Mouse (Mus musculus): ENCODE data around the gene Baz2b. TPM values are rescaled to one million over a fixed set of nuclear protein-coding genes. Genes with fewer than 3 reads are reported as not detected.

The Baz2b gene
- polyA plus RNA-seq, 1 experiment from 2014 or later: 33.8 TPM

GRCm38 (mm10) chr2:60118684-60119558 lies 90.7 kb downstream of the Baz2b start:
- no peak for ATAC-seq
- peak overlapping the region; percentile 32; the same call in 1 of the 2 replicates for H3K4me2 ChIP-seq (replicated peaks; ENCODE audit: low read depth)
- WGBS: 36% methylated on average over 10 of the region's 10 CpGs
- no peaks in the 10 kb centered on the region for H3K9me3 ChIP-seq (ENCODE audit: control insufficient read depth)
- no peaks in the 10 kb centered on the region for H3K27me3 ChIP-seq (replicated peaks; ENCODE audit: control insufficient read depth, insufficient read depth, low read length)
- H3K4me3 ChIP-seq (ENCODE audit: low read depth, low read length): no peak overlapping the region
- H3K36me3 ChIP-seq (ENCODE audit: control insufficient read depth, insufficient read depth): no peaks in the 10 kb centered on the region
- H3K4me1 ChIP-seq (replicated peaks; ENCODE audit: control insufficient read depth, insufficient read depth, low read length): peaks cover 17% of the 10 kb centered on the region
- no peak overlapping the region for H3K27ac ChIP-seq (ENCODE audit: low read depth, low read length)
- TF ChIP-seq CTCF (IDR thresholded peaks at IDR 0.05; ENCODE audit: low read depth): no peak
- H3K9ac ChIP-seq (ENCODE audit: low read depth, low read length): no peak overlapping the region

DNA sequence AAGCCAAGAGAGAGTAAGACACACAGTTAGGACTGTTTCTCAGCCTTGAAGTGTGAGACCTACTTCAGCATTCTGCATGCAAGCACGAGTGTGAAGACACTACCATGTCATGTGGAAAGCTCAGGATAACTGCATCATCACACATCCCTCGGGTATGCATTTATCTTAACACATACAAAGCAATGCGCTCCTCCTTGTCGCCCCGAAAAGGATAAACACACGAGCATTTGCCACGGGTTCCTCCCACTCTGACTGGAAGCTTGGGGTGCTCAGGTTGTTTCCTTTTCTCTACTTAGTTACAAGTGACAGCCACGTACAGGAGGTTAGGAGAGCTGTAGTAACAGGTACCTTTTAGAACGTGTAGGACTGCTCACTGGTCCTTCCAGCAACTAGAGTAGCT lies 91.8 kb downstream of the Baz2b start:
- no peak overlapping the region for H3K27ac ChIP-seq (ENCODE audit: low read depth, low read length)
- H3K4me3 ChIP-seq (ENCODE audit: low read depth, low read length): no peak overlapping the region
- H3K36me3 ChIP-seq (ENCODE audit: control insufficient read depth, insufficient read depth): no peaks in the 10 kb centered on the region
- peaks cover 17% of the 10 kb centered on the region for H3K4me1 ChIP-seq (replicated peaks; ENCODE audit: control insufficient read depth, insufficient read depth, low read length)
- H3K9me3 ChIP-seq (ENCODE audit: control insufficient read depth): no peaks in the 10 kb centered on the region
- H3K27me3 ChIP-seq (replicated peaks; ENCODE audit: control insufficient read depth, insufficient read depth, low read length): no peaks in the 10 kb centered on the region
- WGBS: 57% methylated on average over 9 of the region's 9 CpGs
- ATAC-seq: no peak
- no peak for TF ChIP-seq CTCF (IDR thresholded peaks at IDR 0.05; ENCODE audit: low read depth)
- H3K4me2 ChIP-seq (replicated peaks; ENCODE audit: low read depth): no peak overlapping the region
- H3K9ac ChIP-seq (ENCODE audit: low read depth, low read length): no peak overlapping the region

DNA sequence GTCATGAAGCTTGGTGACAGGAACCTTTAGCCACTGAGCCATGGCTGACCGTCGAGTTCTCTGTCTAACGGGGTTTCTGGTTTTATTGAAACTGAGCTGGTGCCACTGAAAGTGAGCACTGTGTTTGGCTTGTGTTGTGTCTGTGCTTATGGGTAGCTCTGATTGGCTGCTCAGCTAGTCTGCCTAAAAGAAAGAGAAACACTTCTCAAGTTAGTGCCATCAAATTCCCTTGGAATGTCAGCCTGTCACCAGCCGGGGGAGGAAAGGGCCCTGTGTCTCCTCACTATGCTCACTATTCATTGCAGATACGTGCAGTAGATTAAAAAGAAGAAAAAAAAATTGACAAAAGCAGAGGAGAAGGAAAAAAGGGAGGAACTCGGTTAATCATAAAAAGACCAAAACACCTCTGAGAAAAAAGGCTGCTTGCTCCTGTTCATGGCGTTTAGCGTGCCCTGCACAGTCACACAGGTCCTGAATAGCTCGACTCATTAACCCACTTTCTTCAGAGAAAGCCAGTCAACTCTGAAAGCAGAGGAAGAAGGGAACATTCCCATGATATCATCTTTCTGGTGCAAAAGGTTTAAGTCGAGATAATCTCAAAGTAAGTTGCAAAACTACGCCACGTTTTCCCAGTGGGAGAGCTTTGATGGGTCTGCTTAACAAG lies 93.6 kb downstream of the Baz2b start:
- no peak for TF ChIP-seq CTCF (IDR thresholded peaks at IDR 0.05; ENCODE audit: low read depth)
- Histone ChIP-seq H3K27me3 (replicated peaks; ENCODE audit: control insufficient read depth, insufficient read depth, low read length) (no peaks in the 10 kb centered on the region), H3K27ac (ENCODE audit: low read depth, low read length) (no peak overlapping the region), H3K36me3 (ENCODE audit: control insufficient read depth, insufficient read depth) (peaks cover 2% of the 10 kb centered on the region; the same call in 1 of the 2 replicates), H3K9me3 (ENCODE audit: control insufficient read depth) (no peaks in the 10 kb centered on the region), H3K4me2 (replicated peaks; ENCODE audit: low read depth) (no peak overlapping the region), H3K4me3 (ENCODE audit: low read depth, low read length) (no peak overlapping the region), H3K9ac (ENCODE audit: low read depth, low read length) (no peak overlapping the region), H3K4me1 (replicated peaks; ENCODE audit: control insufficient read depth, insufficient read depth, low read length) (peaks cover 11% of the 10 kb centered on the region)
- no peak for ATAC-seq
- WGBS: 60% methylated on average over 12 of the region's 12 CpGs

GRCm38 (mm10) chr2:60114901-60115300 lies 94.7 kb downstream of the Baz2b start:
- no peak overlapping the region for H3K9ac ChIP-seq (ENCODE audit: low read depth, low read length)
- no peaks in the 10 kb centered on the region for H3K9me3 ChIP-seq (ENCODE audit: control insufficient read depth)
- no peak for ATAC-seq
- 59% methylated on average over 4 of the region's 4 CpGs for WGBS
- no peak overlapping the region for H3K4me2 ChIP-seq (replicated peaks; ENCODE audit: low read depth)
- H3K4me3 ChIP-seq (ENCODE audit: low read depth, low read length): no peak overlapping the region
- H3K36me3 ChIP-seq (ENCODE audit: control insufficient read depth, insufficient read depth): peaks cover 4% of the 10 kb centered on the region; the same call in 1 of the 2 replicates
- TF ChIP-seq CTCF (IDR thresholded peaks at IDR 0.05; ENCODE audit: low read depth): no peak
- no peaks in the 10 kb centered on the region for H3K27me3 ChIP-seq (replicated peaks; ENCODE audit: control insufficient read depth, insufficient read depth, low read length)
- H3K27ac ChIP-seq (ENCODE audit: low read depth, low read length): no peak overlapping the region
- H3K4me1 ChIP-seq (replicated peaks; ENCODE audit: control insufficient read depth, insufficient read depth, low read length): peaks cover 11% of the 10 kb centered on the region; the same call in 1 of the 2 replicates

DNA sequence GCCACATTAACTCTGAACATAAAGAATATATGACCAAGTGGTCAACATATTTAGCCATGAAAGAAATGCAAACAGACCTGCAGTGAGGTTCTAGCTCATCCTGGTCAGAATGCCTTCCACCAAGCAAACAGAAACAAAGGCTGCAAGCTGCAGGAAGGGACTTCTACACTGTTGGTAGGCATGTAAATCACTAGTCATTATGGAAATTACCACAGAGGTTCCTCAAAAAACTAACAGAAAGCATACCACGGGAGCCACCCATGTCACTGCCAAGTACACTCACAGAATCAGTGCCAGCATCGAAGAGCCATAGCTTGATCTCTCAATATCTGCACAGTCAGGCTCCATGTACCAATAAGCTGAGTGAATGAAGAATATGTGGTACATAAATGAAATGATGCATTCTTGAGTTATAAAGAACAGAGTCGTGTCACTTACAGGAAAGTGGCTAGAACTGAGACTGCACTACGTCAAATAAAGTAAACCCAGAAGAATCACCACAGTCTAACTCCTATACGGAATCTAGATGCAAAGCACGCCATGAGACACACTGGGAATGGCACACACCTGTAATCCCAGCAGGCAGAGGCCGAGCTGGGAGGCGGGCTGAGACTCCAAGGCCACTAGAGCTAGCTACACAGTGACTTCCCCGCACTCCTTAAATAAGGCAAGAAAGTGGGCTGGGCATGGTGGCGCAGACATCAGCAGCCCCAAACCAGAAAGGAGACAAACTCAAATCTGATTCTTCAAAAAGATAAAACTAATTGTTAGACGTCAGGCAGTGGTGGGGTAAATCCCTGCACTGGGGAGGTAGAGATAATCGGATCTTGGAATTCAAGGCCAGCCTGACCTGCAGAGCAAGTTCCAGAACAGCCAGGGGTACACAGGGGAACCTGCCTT lies 95.7 kb downstream of the Baz2b start:
- Histone ChIP-seq H3K9me3 (ENCODE audit: control insufficient read depth) (no peaks in the 10 kb centered on the region), H3K36me3 (ENCODE audit: control insufficient read depth, insufficient read depth) (peaks cover 4% of the 10 kb centered on the region; the same call in 1 of the 2 replicates), H3K4me3 (ENCODE audit: low read depth, low read length) (no peak overlapping the region), H3K9ac (ENCODE audit: low read depth, low read length) (no peak overlapping the region), H3K4me2 (replicated peaks; ENCODE audit: low read depth) (no peak overlapping the region), H3K27ac (ENCODE audit: low read depth, low read length) (no peak overlapping the region), H3K27me3 (replicated peaks; ENCODE audit: control insufficient read depth, insufficient read depth, low read length) (no peaks in the 10 kb centered on the region), H3K4me1 (replicated peaks; ENCODE audit: control insufficient read depth, insufficient read depth, low read length) (peaks cover 8% of the 10 kb centered on the region; the same call in 1 of the 2 replicates)
- no peak for TF ChIP-seq CTCF (IDR thresholded peaks at IDR 0.05; ENCODE audit: low read depth)
- 52% methylated on average over 12 of the region's 12 CpGs for WGBS
- ATAC-seq: no peak
